ENCODE assay signal across 26 mouse cellular contexts in genomic region chr9:34443950-34444349, GRCm38 (mm10). TPM values are rescaled to one million over a fixed set of nuclear protein-coding genes. Genes with fewer than 3 reads are reported as not detected.
"Had no signal": no experiment of that assay in that cellular context is flagged by ENCODE, and none has a peak within 500 bp of the region (broad histone marks: within the 10 kb centered on the region; RNA-seq: fewer than 3 reads in every experiment).

No protein-coding gene starts in this region.

- H3K9ac ChIP-seq: heart, embryonic 12.5 days; hindbrain, embryonic 13.5 days; hindbrain, embryonic 15.5 days; limb, embryonic 12.5 days; liver, embryonic 13.5 days; liver, embryonic 15.5 days had no signal

- H3K27ac ChIP-seq: gastrocnemius, adult 2 months; heart, embryonic 10.5 days; hindbrain, embryonic 13.5 days; hindbrain, embryonic 15.5 days; hindbrain, postnatal 0 days; layer of hippocampus, adult 2 months; left cerebral cortex, adult 2 months; limb, embryonic 10.5 days; limb, embryonic 12.5 days; liver, embryonic 13.5 days; liver, embryonic 15.5 days had no signal

- DNase-seq: gastrocnemius, adult 2 months; gastrocnemius, postnatal 10 days; gastrocnemius, postnatal 25 days; heart, adult 18-20 months; heart, postnatal 10 days; heart, postnatal 36 days; kidney, adult 18-20 months; kidney, adult 8-10 months; kidney, postnatal 10 days; kidney, postnatal 25 days; kidney, postnatal 4 days; liver; liver, embryonic 13.5 days had no signal

- H3K9me3 ChIP-seq: heart, embryonic 10.5 days; heart, embryonic 12.5 days; hindbrain, embryonic 13.5 days; hindbrain, embryonic 15.5 days; limb, embryonic 10.5 days; limb, embryonic 12.5 days; liver, embryonic 15.5 days had no signal

- H3K4me2 ChIP-seq: heart, embryonic 12.5 days; hindbrain, embryonic 13.5 days; hindbrain, embryonic 15.5 days; limb, embryonic 12.5 days; liver, embryonic 11.5 days; liver, embryonic 13.5 days; liver, embryonic 15.5 days had no signal

- H3K4me3 ChIP-seq: gastrocnemius, adult 2 months; heart, embryonic 10.5 days; heart, embryonic 12.5 days; hindbrain, embryonic 13.5 days; hindbrain, embryonic 15.5 days; layer of hippocampus, adult 2 months; left cerebral cortex, adult 2 months; limb, embryonic 10.5 days; limb, embryonic 12.5 days; liver, embryonic 13.5 days; liver, embryonic 15.5 days had no signal

- H3K4me1 ChIP-seq: heart, embryonic 10.5 days; liver, embryonic 13.5 days; liver, embryonic 15.5 days had no signal

- ATAC-seq: hindbrain, postnatal 0 days; intestine, postnatal 0 days had no signal

- H3K27me3 ChIP-seq: heart, embryonic 12.5 days; hindbrain, embryonic 13.5 days; hindbrain, embryonic 15.5 days; limb, embryonic 12.5 days; liver, embryonic 13.5 days; liver, embryonic 15.5 days had no signal

- H3K36me3 ChIP-seq: heart, embryonic 10.5 days; heart, embryonic 12.5 days; hindbrain, embryonic 13.5 days; hindbrain, embryonic 15.5 days; limb, embryonic 10.5 days; limb, embryonic 12.5 days; liver, embryonic 13.5 days; liver, embryonic 15.5 days had no signal

RNA-seq across cellular contexts. Expression of gene Kirrel3, which starts 41.7 kb away (rescaled TPM):
- total RNA-seq: granulocyte monocyte progenitor cell, adult 5-6 weeks had no signal
